Mouse (Mus musculus): ENCODE data around the gene Itpripl2.

Gene Itpripl2

GRCm38 (mm10) chr7:118488060-118488664 is 3.6 kb downstream of the Itpripl2 start:
- no peak for DNase-seq (ENCODE audit: low spot score in 2 of 2)

GRCm38 (mm10) chr7:118486917-118487316 is 4.9 kb downstream of the Itpripl2 start:
- no peak for DNase-seq (ENCODE audit: low spot score in 2 of 2)

- DNase-seq (ENCODE audit: low spot score in 2 of 2): no peak
Observed at GRCm38 (mm10) chr7:118483996-118484395, 7.8 kb downstream of the Itpripl2 start.

- DNase-seq (ENCODE audit: low spot score in 2 of 2): no peak
Observed at GRCm38 (mm10) chr7:118482001-118482400, 9.8 kb downstream of the Itpripl2 start.

- DNase-seq (ENCODE audit: low spot score in 2 of 2): no peak
Observed at GRCm38 (mm10) chr7:118481047-118481810, 10.5 kb downstream of the Itpripl2 start.

- DNase-seq (ENCODE audit: low spot score in 2 of 2): no peak
Observed at GRCm38 (mm10) chr7:118480160-118480709, 11.5 kb downstream of the Itpripl2 start.

GRCm38 (mm10) chr7:118478835-118479312 is 12.9 kb downstream of the Itpripl2 start:
- DNase-seq (ENCODE audit: low spot score in 2 of 2): peak in 1 of 2 experiments; percentile 65

- no peak for DNase-seq (ENCODE audit: low spot score in 2 of 2)
Observed at GRCm38 (mm10) chr7:118476428-118476827, 15.3 kb downstream of the Itpripl2 start.

GRCm38 (mm10) chr7:118475008-118475705 is 16.6 kb downstream of the Itpripl2 start:
- no peak for DNase-seq (ENCODE audit: low spot score in 2 of 2)

GRCm38 (mm10) chr7:118472886-118473285 is 18.9 kb downstream of the Itpripl2 start:
- DNase-seq (ENCODE audit: low spot score in 2 of 2): no peak

- DNase-seq (ENCODE audit: low spot score in 2 of 2): no peak
Observed at GRCm38 (mm10) chr7:118468060-118468459, 23.7 kb downstream of the Itpripl2 start.

GRCm38 (mm10) chr7:118464432-118464831 is 27.3 kb downstream of the Itpripl2 start:
- DNase-seq (ENCODE audit: low spot score in 2 of 2): peak in 1 of 2 experiments; percentile 15

GRCm38 (mm10) chr7:118462818-118463762 is 28.7 kb downstream of the Itpripl2 start:
- no peak for DNase-seq (ENCODE audit: low spot score in 2 of 2)

GRCm38 (mm10) chr7:118461400-118462136 is 30.2 kb downstream of the Itpripl2 start:
- DNase-seq (ENCODE audit: low spot score in 2 of 2): no peak

- no peak for DNase-seq (ENCODE audit: low spot score in 2 of 2)
Observed at GRCm38 (mm10) chr7:118453722-118454121, 38.1 kb downstream of the Itpripl2 start.

GRCm38 (mm10) chr7:118452940-118453339 is 38.8 kb downstream of the Itpripl2 start:
- DNase-seq (ENCODE audit: low spot score in 2 of 2): no peak

GRCm38 (mm10) chr7:118448134-118448967 is 43.4 kb downstream of the Itpripl2 start, which contains the start of gene Syt17:
Gene Syt17, minus strand, starts transcription at chr7:118448222.
- DNase-seq (ENCODE audit: low spot score in 2 of 2): peak; percentile 67 to 72

- no peak for DNase-seq (ENCODE audit: low spot score in 2 of 2)
Observed at GRCm38 (mm10) chr7:118447291-118448133, 44.3 kb downstream of the Itpripl2 start.
